Comparison of ENCODE assay signal across 22 mouse cellular contexts in the genomic region with DNA sequence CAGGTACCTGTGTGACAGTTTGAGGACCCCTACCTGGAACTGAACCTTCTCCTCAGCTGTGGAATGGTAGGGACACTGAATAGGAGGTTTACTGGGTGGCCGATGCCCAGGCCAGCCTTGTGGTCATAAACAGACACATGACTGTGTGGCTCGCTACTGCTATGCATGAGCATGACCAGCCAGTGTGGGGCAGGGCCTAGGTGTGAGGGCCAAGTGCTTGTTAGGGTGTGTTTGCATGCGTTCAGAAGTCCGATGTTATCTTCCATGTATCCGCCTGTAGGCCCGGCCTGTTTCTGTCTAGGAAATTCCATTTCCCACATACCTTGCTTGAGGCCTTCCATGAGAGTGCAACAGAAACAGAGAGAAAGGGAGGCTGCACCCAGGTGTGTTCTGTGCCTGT. TPM values are rescaled to one million over a fixed set of nuclear protein-coding genes. Genes with fewer than 3 reads are reported as not detected.
DNase-seq lines count a peak whose midpoint lies in the region; ATAC-seq and TF ChIP-seq lines count a peak whose summit lies in the region.
"Had no signal": no experiment of that assay in that cellular context is flagged by ENCODE, and none has a peak within 500 bp of the region (broad histone marks: within the 10 kb centered on the region; RNA-seq: fewer than 3 reads in every experiment).

No protein-coding gene starts in this region.

- no peak overlapping the region for H3K27ac ChIP-seq in intestine, embryonic 14.5 days (ENCODE audit: low read depth)
- no peak overlapping the region for H3K27ac ChIP-seq in intestine, postnatal 0 days (ENCODE audit: low read depth, low read length)
- H3K27ac ChIP-seq in midbrain, embryonic 10.5 days (replicated peaks), result peak overlapping the region; percentile 86
- no peak overlapping the region for H3K27ac ChIP-seq in midbrain, embryonic 15.5 days
- H3K27ac ChIP-seq in limb, embryonic 11.5 days (replicated peaks; ENCODE audit: low read depth, low read length), result 0 out of 2 replicates have a peak overlapping the region, but pooled peaks have one; percentile 5
- peak overlapping the region; percentile 1; the same call in 1 of the 2 replicates for H3K27ac ChIP-seq in stomach, embryonic 15.5 days

- WGBS in intestine, embryonic 14.5 days, result 83% methylated on average over 6 of the region's 6 CpGs
- 66% methylated on average over 6 of the region's 6 CpGs for WGBS in intestine, postnatal 0 days
- WGBS in midbrain, embryonic 10.5 days, result 92% methylated on average over 6 of the region's 6 CpGs
- WGBS in midbrain, embryonic 15.5 days, result 94% methylated on average over 6 of the region's 6 CpGs
- WGBS in limb, embryonic 11.5 days, result 96% methylated on average over 6 of the region's 6 CpGs
- 79% methylated on average over 6 of the region's 6 CpGs for WGBS in stomach, embryonic 15.5 days

- 0 out of 2 replicates have a peak, but pooled peaks have one; percentile 17 for ATAC-seq in intestine, embryonic 14.5 days (replicated peaks; ENCODE audit: low FRiP score, low TSS enrichment, low read depth)
- no peak for ATAC-seq in intestine, postnatal 0 days
- no peak; the same call in 1 of the 2 replicates for ATAC-seq in midbrain, embryonic 15.5 days (replicated peaks)
- no peak for ATAC-seq in limb, embryonic 11.5 days (ENCODE audit: insufficient number of reproducible peaks, low FRiP score, low TSS enrichment, low read depth)
- ATAC-seq in stomach, embryonic 15.5 days (ENCODE audit: insufficient read depth, low FRiP score, low read depth), result no peak

- H3K4me3 ChIP-seq in intestine, embryonic 14.5 days (ENCODE audit: low read depth, low read length), result no peak overlapping the region
- no peak overlapping the region for H3K4me3 ChIP-seq in intestine, postnatal 0 days (ENCODE audit: low read depth, low read length)
- H3K4me3 ChIP-seq in midbrain, embryonic 10.5 days, result no peak overlapping the region
- no peak overlapping the region for H3K4me3 ChIP-seq in midbrain, embryonic 15.5 days
- H3K4me3 ChIP-seq in limb, embryonic 11.5 days (ENCODE audit: low read depth, low read length), result no peak overlapping the region
- no peak overlapping the region for H3K4me3 ChIP-seq in stomach, embryonic 15.5 days (replicated peaks)
- H3K4me3 ChIP-seq: embryonic facial prominence, embryonic 15.5 days had no signal

- H3K4me1 ChIP-seq in intestine, embryonic 14.5 days (replicated peaks; ENCODE audit: control insufficient read depth, insufficient read depth, low read length), result no peaks in the 10 kb centered on the region
- H3K4me1 ChIP-seq in intestine, postnatal 0 days (replicated peaks; ENCODE audit: control insufficient read depth, insufficient read depth, low read length), result no peaks in the 10 kb centered on the region
- peaks cover 42% of the 10 kb centered on the region for H3K4me1 ChIP-seq in midbrain, embryonic 10.5 days
- peaks cover 8% of the 10 kb centered on the region; the same call in 1 of the 2 replicates for H3K4me1 ChIP-seq in midbrain, embryonic 15.5 days
- peaks cover 9% of the 10 kb centered on the region for H3K4me1 ChIP-seq in limb, embryonic 11.5 days (ENCODE audit: control insufficient read depth, insufficient read depth, low read length)
- 0 out of 2 replicates have a peak, but pooled peaks cover 5% of the 10 kb centered on the region for H3K4me1 ChIP-seq in stomach, embryonic 15.5 days

- no peaks in the 10 kb centered on the region for H3K9me3 ChIP-seq in intestine, embryonic 14.5 days (ENCODE audit: control insufficient read depth, low read length)
- H3K9me3 ChIP-seq in intestine, postnatal 0 days (ENCODE audit: control insufficient read depth), result no peaks in the 10 kb centered on the region
- H3K9me3 ChIP-seq in midbrain, embryonic 10.5 days (replicated peaks), result no peaks in the 10 kb centered on the region
- no peaks in the 10 kb centered on the region for H3K9me3 ChIP-seq in midbrain, embryonic 15.5 days
- no peaks in the 10 kb centered on the region for H3K9me3 ChIP-seq in limb, embryonic 11.5 days (ENCODE audit: control insufficient read depth, low read length)
- H3K9me3 ChIP-seq in stomach, embryonic 15.5 days, result no peaks in the 10 kb centered on the region
- H3K9me3 ChIP-seq: embryonic facial prominence, embryonic 15.5 days had no signal

- intact Hi-C loops in left cerebral cortex, postnatal 36 days (cut with DNase I), result no loop called here

- no peak for TF ChIP-seq CTCF in intestine, postnatal 0 days (IDR thresholded peaks at IDR 0.05; ENCODE audit: low read depth)

- H3K36me3 ChIP-seq in intestine, embryonic 14.5 days (ENCODE audit: control insufficient read depth, insufficient read depth, low read length), result no peaks in the 10 kb centered on the region
- no peaks in the 10 kb centered on the region for H3K36me3 ChIP-seq in intestine, postnatal 0 days (ENCODE audit: control insufficient read depth, insufficient read depth)
- no peaks in the 10 kb centered on the region for H3K36me3 ChIP-seq in midbrain, embryonic 10.5 days
- H3K36me3 ChIP-seq in midbrain, embryonic 15.5 days (replicated peaks), result no peaks in the 10 kb centered on the region
- H3K36me3 ChIP-seq in limb, embryonic 11.5 days (ENCODE audit: control insufficient read depth, insufficient read depth, low read length), result no peaks in the 10 kb centered on the region
- no peaks in the 10 kb centered on the region for H3K36me3 ChIP-seq in stomach, embryonic 15.5 days
- H3K36me3 ChIP-seq: embryonic facial prominence, embryonic 15.5 days had no signal

- DNase-seq in intestine, embryonic 14.5 days (ENCODE audit: low spot score), result no peak
- no peak for DNase-seq in midbrain, embryonic 10.5 days (ENCODE audit: low spot score)
- DNase-seq in limb, embryonic 11.5 days (ENCODE audit: low spot score), result no peak
- no peak for DNase-seq in right cerebral cortex, postnatal 36 days (ENCODE audit: low spot score in 2 of 2)
- DNase-seq in left cerebral cortex, postnatal 36 days (ENCODE audit: low spot score in 2 of 2), result no peak
- DNase-seq: B cell, adult 2 months; layer of hippocampus, adult 9-11 months had no signal

- H3K27me3 ChIP-seq in intestine, embryonic 14.5 days (replicated peaks; ENCODE audit: control insufficient read depth, insufficient read depth, low read length), result no peaks in the 10 kb centered on the region
- H3K27me3 ChIP-seq in intestine, postnatal 0 days (replicated peaks; ENCODE audit: control insufficient read depth, insufficient read depth, low read length), result no peaks in the 10 kb centered on the region
- 0 out of 2 replicates have a peak, but pooled peaks cover 5% of the 10 kb centered on the region for H3K27me3 ChIP-seq in midbrain, embryonic 10.5 days (ENCODE audit: low read depth, poor library complexity, severe bottlenecking)
- no peaks in the 10 kb centered on the region for H3K27me3 ChIP-seq in midbrain, embryonic 15.5 days (replicated peaks)
- H3K27me3 ChIP-seq in limb, embryonic 11.5 days (ENCODE audit: control insufficient read depth, insufficient read depth, low read length), result no peaks in the 10 kb centered on the region
- H3K27me3 ChIP-seq in stomach, embryonic 15.5 days (replicated peaks), result no peaks in the 10 kb centered on the region
- H3K27me3 ChIP-seq: embryonic facial prominence, embryonic 15.5 days had no signal

- H3K9ac ChIP-seq in intestine, embryonic 14.5 days (ENCODE audit: low read length), result no peak overlapping the region
- H3K9ac ChIP-seq in intestine, postnatal 0 days (ENCODE audit: low read depth, low read length), result no peak overlapping the region
- H3K9ac ChIP-seq in midbrain, embryonic 15.5 days, result no peak overlapping the region
- H3K9ac ChIP-seq in limb, embryonic 11.5 days (ENCODE audit: low read length), result peak overlapping the region; percentile 35; the same call in 1 of the 2 replicates
- no peak overlapping the region for H3K9ac ChIP-seq in stomach, embryonic 15.5 days
- H3K9ac ChIP-seq: embryonic facial prominence, embryonic 15.5 days had no signal

- no peak overlapping the region for H3K4me2 ChIP-seq in intestine, embryonic 14.5 days (ENCODE audit: low read length)
- H3K4me2 ChIP-seq in intestine, postnatal 0 days (replicated peaks; ENCODE audit: low read depth), result no peak overlapping the region
- no peak overlapping the region for H3K4me2 ChIP-seq in midbrain, embryonic 15.5 days
- H3K4me2 ChIP-seq in limb, embryonic 11.5 days (ENCODE audit: low read depth, severe bottlenecking), result no peak overlapping the region
- no peak overlapping the region for H3K4me2 ChIP-seq in stomach, embryonic 15.5 days
- H3K4me2 ChIP-seq: embryonic facial prominence, embryonic 15.5 days; heart, embryonic 11.5 days had no signal

RNA-seq across cellular contexts. Expression of a gene that starts 24.0 kb away (rescaled TPM):
- polyA plus RNA-seq in intestine, embryonic 14.5 days (2014; fragmentation: Nextera tagmentation; extraction: Ambion mirVana), result not detected in 2 replicates
- polyA plus RNA-seq in intestine, postnatal 0 days (2015; fragmentation: Nextera tagmentation; extraction: Ambion mirVana), result not detected in 2 replicates
- polyA plus RNA-seq in midbrain, embryonic 10.5 days (2016; fragmentation: Nextera tagmentation; extraction: Ambion mirVana), result 0.11 and 0.22 TPM in 2 replicates
- not detected in 2 replicates for polyA plus RNA-seq in midbrain, embryonic 15.5 days (2015; fragmentation: Nextera tagmentation; extraction: Ambion mirVana)
- polyA plus RNA-seq in limb, embryonic 11.5 days (2014; fragmentation: Nextera tagmentation; extraction: Ambion mirVana), result not detected in 2 replicates
- not detected in 2 replicates for polyA plus RNA-seq in stomach, embryonic 15.5 days (2015; fragmentation: Nextera tagmentation; extraction: Ambion mirVana)
- total RNA-seq in left cerebral cortex, postnatal 36 days (2021), result not detected
- total RNA-seq: adrenal gland, postnatal 36 days; gastrocnemius, adult 8-10 months; granulocyte monocyte progenitor cell, adult 5-6 weeks; heart, postnatal 10 days; megakaryocyte, adult 5-6 weeks had no signal
- polyA plus RNA-seq: embryonic facial prominence, embryonic 15.5 days; heart, embryonic 11.5 days; liver, embryonic 16.5 days; neural tube, embryonic 14.5 days; spleen, adult 2 months; stomach, embryonic 14.5 days; thymus, postnatal 0 days had no signal

RNA-seq across cellular contexts. Expression of a gene that starts 53.9 kb away (rescaled TPM):
- 4.9 and 8.7 TPM in 2 replicates for polyA plus RNA-seq in intestine, embryonic 14.5 days (2014; fragmentation: Nextera tagmentation; extraction: Ambion mirVana)
- 3.6 and 4.0 TPM in 2 replicates for polyA plus RNA-seq in intestine, postnatal 0 days (2015; fragmentation: Nextera tagmentation; extraction: Ambion mirVana)
- polyA plus RNA-seq in midbrain, embryonic 10.5 days (2016; fragmentation: Nextera tagmentation; extraction: Ambion mirVana), result 7.6 and 9.9 TPM in 2 replicates
- 3.7 and 4.7 TPM in 2 replicates for polyA plus RNA-seq in midbrain, embryonic 15.5 days (2015; fragmentation: Nextera tagmentation; extraction: Ambion mirVana)
- 7.2 and 7.3 TPM in 2 replicates for polyA plus RNA-seq in limb, embryonic 11.5 days (2014; fragmentation: Nextera tagmentation; extraction: Ambion mirVana)
- polyA plus RNA-seq in stomach, embryonic 15.5 days (2015; fragmentation: Nextera tagmentation; extraction: Ambion mirVana), result 6.1 and 7.5 TPM in 2 replicates
- total RNA-seq in left cerebral cortex, postnatal 36 days (2021), result 1 to 10 TPM; 4.7 to 7.4 TPM

RNA-seq across cellular contexts. Expression of a gene that starts 54.0 kb away (rescaled TPM):
- 118 and 121 TPM in 2 replicates for polyA plus RNA-seq in intestine, embryonic 14.5 days (2014; fragmentation: Nextera tagmentation; extraction: Ambion mirVana)
- polyA plus RNA-seq in intestine, postnatal 0 days (2015; fragmentation: Nextera tagmentation; extraction: Ambion mirVana), result 51.4 and 52.8 TPM in 2 replicates
- 122 and 123 TPM in 2 replicates for polyA plus RNA-seq in midbrain, embryonic 10.5 days (2016; fragmentation: Nextera tagmentation; extraction: Ambion mirVana)
- polyA plus RNA-seq in midbrain, embryonic 15.5 days (2015; fragmentation: Nextera tagmentation; extraction: Ambion mirVana), result 77.7 and 82.3 TPM in 2 replicates
- 131 and 133 TPM in 2 replicates for polyA plus RNA-seq in limb, embryonic 11.5 days (2014; fragmentation: Nextera tagmentation; extraction: Ambion mirVana)
- polyA plus RNA-seq in stomach, embryonic 15.5 days (2015; fragmentation: Nextera tagmentation; extraction: Ambion mirVana), result 89.8 and 100 TPM in 2 replicates
- 10 to 100 TPM; 56.1 to 58.9 TPM for total RNA-seq in left cerebral cortex, postnatal 36 days (2021)

RNA-seq across cellular contexts. Expression of a gene that starts 57.5 kb away (rescaled TPM):
- 346 and 367 TPM in 2 replicates for polyA plus RNA-seq in intestine, embryonic 14.5 days (2014; fragmentation: Nextera tagmentation; extraction: Ambion mirVana)
- 560 and 584 TPM in 2 replicates for polyA plus RNA-seq in intestine, postnatal 0 days (2015; fragmentation: Nextera tagmentation; extraction: Ambion mirVana)
- 279 and 311 TPM in 2 replicates for polyA plus RNA-seq in midbrain, embryonic 10.5 days (2016; fragmentation: Nextera tagmentation; extraction: Ambion mirVana)
- polyA plus RNA-seq in midbrain, embryonic 15.5 days (2015; fragmentation: Nextera tagmentation; extraction: Ambion mirVana), result 346 TPM in 2 replicates
- polyA plus RNA-seq in limb, embryonic 11.5 days (2014; fragmentation: Nextera tagmentation; extraction: Ambion mirVana), result 295 TPM in 2 replicates
- polyA plus RNA-seq in stomach, embryonic 15.5 days (2015; fragmentation: Nextera tagmentation; extraction: Ambion mirVana), result 386 and 427 TPM in 2 replicates
- 100 to 1,000 TPM; 192 to 236 TPM for total RNA-seq in left cerebral cortex, postnatal 36 days (2021)

RNA-seq across cellular contexts. Expression of a gene that starts 58.2 kb away (rescaled TPM):
- 18.0 and 18.9 TPM in 2 replicates for polyA plus RNA-seq in intestine, embryonic 14.5 days (2014; fragmentation: Nextera tagmentation; extraction: Ambion mirVana)
- polyA plus RNA-seq in intestine, postnatal 0 days (2015; fragmentation: Nextera tagmentation; extraction: Ambion mirVana), result 16.6 and 17.7 TPM in 2 replicates
- 30.6 and 39.7 TPM in 2 replicates for polyA plus RNA-seq in midbrain, embryonic 10.5 days (2016; fragmentation: Nextera tagmentation; extraction: Ambion mirVana)
- 17.2 and 24.3 TPM in 2 replicates for polyA plus RNA-seq in midbrain, embryonic 15.5 days (2015; fragmentation: Nextera tagmentation; extraction: Ambion mirVana)
- polyA plus RNA-seq in limb, embryonic 11.5 days (2014; fragmentation: Nextera tagmentation; extraction: Ambion mirVana), result 19.1 and 20.3 TPM in 2 replicates
- polyA plus RNA-seq in stomach, embryonic 15.5 days (2015; fragmentation: Nextera tagmentation; extraction: Ambion mirVana), result 16.4 and 30.4 TPM in 2 replicates
- total RNA-seq in left cerebral cortex, postnatal 36 days (2021), result 10 to 100 TPM; 15.0 to 20.8 TPM

Comparison
In these comparisons a context has a peak if more than half of its experiments do, and no peak if none do; other contexts are left out.
1. H3K27ac ChIP-seq: peak in midbrain, embryonic 10.5 days (single experiment), limb, embryonic 11.5 days (single experiment) and stomach, embryonic 15.5 days (single experiment); none in intestine, embryonic 14.5 days (single experiment), intestine, postnatal 0 days (single experiment) and midbrain, embryonic 15.5 days (single experiment).